Mouse (Mus musculus) forebrain, embryonic 12.5 days (tissue): ENCODE results near the gene Mipep. TPM values are rescaled to one million over a fixed set of nuclear protein-coding genes. Genes with fewer than 3 reads are reported as not detected.

Source experiments
- ATAC-seq: fragments of 200-750 bp; cut with Nextera tagmentation; 2 replicates; pipeline ENCODE4 v1.8.0; 2017; ENCODE audit warnings: moderate TSS enrichment; ENCODE audit not compliant: low FRiP score
- H3K27ac ChIP-seq: fragments of 300-500 bp; sonication (generic); 2 replicates; pipeline ENCODE4 v1.5.1; 2016; ENCODE audit warnings: mild to moderate bottlenecking
- H3K27me3 ChIP-seq: fragments of 300-500 bp; sonication (generic); 2 replicates; pipeline ENCODE4 v1.6.1; 2016; ENCODE audit warnings: mild to moderate bottlenecking
- H3K36me3 ChIP-seq: fragments of 300-500 bp; sonication (generic); replicated peaks from 2 replicates; pipeline ENCODE4 v1.6.1; 2016; ENCODE audit warnings: mild to moderate bottlenecking
- H3K4me1 ChIP-seq: fragments of 300-500 bp; sonication (generic); 2 replicates; pipeline ENCODE4 v1.6.1; 2016
- H3K4me2 ChIP-seq: fragments of 300-500 bp; sonication (generic); 2 replicates; pipeline ENCODE4 v1.6.1; 2016; ENCODE audit warnings: mild to moderate bottlenecking, moderate library complexity
- H3K4me3 ChIP-seq: fragments of 300-500 bp; sonication (generic); replicated peaks from 2 replicates; pipeline ENCODE4 v1.5.1; 2016; ENCODE audit warnings: mild to moderate bottlenecking
- H3K9ac ChIP-seq: fragments of 300-500 bp; sonication (generic); 2 replicates; pipeline ENCODE4 v1.6.1; 2016; ENCODE audit warnings: mild to moderate bottlenecking
- H3K9me3 ChIP-seq: fragments of 300-500 bp; sonication (generic); 2 replicates; pipeline ENCODE4 v1.6.1; 2016
- WGBS: fragments of 180-500 bp; shearing (Covaris S2); methylation state at CpG from one replicate; pipeline ENCODE4 v1.1.7; 2016; 5-methylcytosine and 5-hydroxymethylcytosine counted together
- polyA plus RNA-seq: library from polyadenylated mRNA; unstranded; fragments of >200 nt; fragmentation: Nextera tagmentation; extraction: Ambion mirVana; gene quantifications from 2 replicates; pipeline ENCODE4 v1.2.1, GENCODE M21; 2016

Gene Mipep
- polyA plus RNA-seq, 1 experiment from 2014 or later = 23.3 TPM

DNA sequence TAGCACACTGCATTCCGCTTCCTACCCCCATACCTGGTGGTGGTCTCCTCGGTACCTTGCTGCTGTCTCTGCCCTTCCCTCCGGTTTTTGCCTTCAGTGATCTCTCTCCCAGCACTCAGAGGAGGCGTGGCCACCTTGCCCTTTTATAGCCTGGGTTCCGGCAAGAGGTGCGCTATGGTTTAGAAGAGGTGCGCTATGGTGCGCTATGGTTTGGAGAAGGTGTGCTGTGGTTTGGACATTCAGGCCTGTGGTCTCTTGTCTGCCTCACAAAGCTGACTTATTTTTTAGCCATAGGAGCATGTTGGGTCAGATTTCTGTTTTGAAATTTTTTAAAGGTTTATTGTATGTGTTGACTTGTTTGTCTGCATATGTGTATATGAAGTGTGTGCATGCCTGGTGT, 25.5 kb downstream of the Mipep start:
- Histone ChIP-seq H3K9me3 (no peaks in the 10 kb centered on the region), H3K9ac (no peak overlapping the region), H3K27ac (no peak overlapping the region), H3K4me3 (no peak overlapping the region), H3K36me3 (peaks cover 14% of the 10 kb centered on the region), H3K27me3 (no peaks in the 10 kb centered on the region), H3K4me2 (no peak overlapping the region), H3K4me1 (no peaks in the 10 kb centered on the region)
- WGBS = 90% methylated on average over 8 of the region's 8 CpGs
- ATAC-seq = no peak

DNA sequence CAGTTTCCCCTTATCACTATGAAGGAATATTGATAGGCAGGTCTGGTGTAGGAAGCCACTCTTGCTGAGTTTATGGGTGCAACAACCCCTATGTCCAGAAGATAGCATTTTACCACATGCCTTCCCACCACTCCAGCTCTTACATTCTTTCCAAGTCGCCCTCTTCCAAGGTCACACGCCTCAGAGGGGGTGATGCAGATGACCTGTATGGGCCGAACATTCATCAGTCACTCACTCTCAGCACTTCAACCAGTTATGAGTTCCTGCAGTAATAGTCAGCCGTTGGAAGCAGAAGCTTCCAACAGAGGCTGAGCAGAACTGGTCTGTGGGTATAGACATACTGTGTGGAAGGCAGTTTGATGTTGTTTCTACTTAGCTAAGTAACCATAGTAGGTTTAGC, 27.2 kb downstream of the Mipep start:
- no peak for ATAC-seq

DNA sequence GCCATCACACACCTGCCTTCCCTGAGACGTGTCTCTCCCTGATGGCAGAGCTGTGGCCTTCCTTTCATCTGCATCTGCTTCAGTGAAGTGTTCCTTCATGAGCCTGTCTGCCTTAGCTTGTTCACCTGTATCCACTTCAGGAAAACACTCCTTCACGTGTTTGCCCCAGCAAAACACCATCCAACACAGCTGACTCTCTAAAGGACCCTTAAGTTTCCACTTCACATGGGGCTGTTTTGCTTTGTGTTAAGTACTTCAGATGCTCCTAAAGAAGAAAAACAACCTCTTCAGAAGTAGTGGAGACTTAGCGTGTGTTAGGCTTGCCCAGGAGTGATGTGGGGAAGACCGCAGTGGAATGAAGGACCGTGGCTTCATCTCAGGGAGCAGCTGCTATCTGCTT, 30.7 kb downstream of the Mipep start:
- Histone ChIP-seq H3K4me3 (no peak overlapping the region), H3K4me2 (no peak overlapping the region), H3K27me3 (no peaks in the 10 kb centered on the region), H3K9ac (no peak overlapping the region), H3K4me1 (no peaks in the 10 kb centered on the region), H3K9me3 (no peaks in the 10 kb centered on the region), H3K27ac (no peak overlapping the region), H3K36me3 (peaks cover 17% of the 10 kb centered on the region)
- WGBS = 83% methylated on average over 5 of the region's 5 CpGs
- no peak for ATAC-seq

More for the DNA sequence above, 27.2 kb downstream of the Mipep start:
- Histone ChIP-seq H3K4me2 (no peak overlapping the region), H3K27me3 (no peaks in the 10 kb centered on the region), H3K4me3 (no peak overlapping the region), H3K9me3 (no peaks in the 10 kb centered on the region), H3K36me3 (peaks cover 22% of the 10 kb centered on the region), H3K9ac (no peak overlapping the region), H3K4me1 (no peaks in the 10 kb centered on the region), H3K27ac (no peak overlapping the region)
- WGBS = 86% methylated on average over 4 of the region's 4 CpGs

DNA sequence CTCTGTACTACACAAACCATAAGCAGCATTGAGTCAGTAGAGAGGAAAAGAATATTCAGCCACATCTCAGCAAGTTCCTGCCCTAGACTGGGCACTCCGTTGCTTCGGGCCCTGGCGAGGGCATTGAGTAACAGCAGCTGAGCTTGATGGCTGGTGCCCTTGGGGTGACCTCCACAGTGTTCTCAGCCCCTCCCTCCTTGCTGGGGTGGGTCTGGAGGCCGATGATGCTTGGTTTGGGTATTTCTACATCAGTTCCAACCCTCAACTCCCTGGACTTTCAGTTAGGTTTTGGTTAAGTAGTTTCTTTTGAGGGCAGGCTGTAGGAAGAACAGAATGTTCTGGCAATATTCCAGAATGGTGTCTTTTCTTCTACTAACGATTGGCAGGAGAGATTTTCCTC, 33.7 kb downstream of the Mipep start:
- no peaks in the 10 kb centered on the region for H3K27me3 ChIP-seq
- no peak overlapping the region for H3K27ac ChIP-seq
- no peak overlapping the region for H3K4me3 ChIP-seq
- no peak overlapping the region for H3K4me2 ChIP-seq
- H3K9ac ChIP-seq = no peak overlapping the region
- 86% methylated on average over 5 of the region's 5 CpGs for WGBS
- ATAC-seq = no peak
- peaks cover 8% of the 10 kb centered on the region for H3K36me3 ChIP-seq
- no peaks in the 10 kb centered on the region for H3K4me1 ChIP-seq
- no peaks in the 10 kb centered on the region for H3K9me3 ChIP-seq

DNA sequence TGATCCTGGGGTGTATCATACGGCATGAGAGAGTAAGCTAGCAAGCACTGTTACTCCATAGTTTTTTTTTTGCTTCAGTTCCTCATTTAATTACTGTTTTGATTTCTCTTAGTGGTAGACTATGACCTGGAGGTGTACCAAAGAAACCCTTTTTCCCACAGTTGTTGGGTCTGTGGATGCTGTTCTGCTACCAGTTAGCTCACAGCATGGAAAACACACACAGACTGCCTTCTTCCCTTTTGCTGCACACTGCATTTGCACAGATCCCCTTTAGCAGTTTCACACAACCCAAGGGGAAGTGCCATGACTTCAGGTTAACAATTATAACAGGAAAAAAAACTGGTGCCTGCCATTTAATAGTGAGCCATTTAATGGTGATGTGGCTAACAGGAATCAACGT, 45.7 kb downstream of the Mipep start:
- peaks cover 20% of the 10 kb centered on the region for H3K36me3 ChIP-seq
- no peak overlapping the region for H3K4me2 ChIP-seq
- H3K4me3 ChIP-seq = no peak overlapping the region
- no peaks in the 10 kb centered on the region for H3K27me3 ChIP-seq
- no peak overlapping the region for H3K27ac ChIP-seq
- H3K9ac ChIP-seq = no peak overlapping the region
- peaks cover 6% of the 10 kb centered on the region for H3K9me3 ChIP-seq
- ATAC-seq = no peak
- 92% methylated on average over 2 of the region's 2 CpGs for WGBS
- H3K4me1 ChIP-seq = no peaks in the 10 kb centered on the region

DNA sequence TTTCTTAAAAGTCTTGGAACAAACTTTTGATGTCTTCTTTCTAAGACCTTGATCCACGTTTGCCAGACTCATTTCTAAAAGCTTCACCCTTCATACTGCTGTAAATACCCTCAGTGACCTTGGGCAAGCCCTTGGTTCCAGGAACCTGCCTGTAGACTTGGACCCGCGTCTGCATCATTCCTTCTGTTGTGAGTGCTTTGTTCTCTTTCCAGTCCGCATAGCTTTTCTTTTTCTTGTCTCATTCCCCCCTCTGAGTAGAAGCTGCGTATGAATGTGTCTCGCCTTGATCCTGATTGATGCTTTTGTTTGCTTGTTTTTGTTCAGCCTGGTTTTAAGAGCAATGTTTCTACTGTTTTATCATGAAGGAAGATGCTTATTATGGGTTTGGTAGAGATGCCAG, 52.3 kb downstream of the Mipep start:
- Histone ChIP-seq H3K9ac (no peak overlapping the region), H3K4me1 (peaks cover 3% of the 10 kb centered on the region; the same call in 1 of the 2 replicates), H3K27me3 (no peaks in the 10 kb centered on the region), H3K4me2 (no peak overlapping the region), H3K27ac (no peak overlapping the region), H3K36me3 (peaks cover 9% of the 10 kb centered on the region), H3K4me3 (no peak overlapping the region), H3K9me3 (peaks cover 5% of the 10 kb centered on the region)
- ATAC-seq = no peak
- 27% methylated on average over 6 of the region's 6 CpGs for WGBS

DNA sequence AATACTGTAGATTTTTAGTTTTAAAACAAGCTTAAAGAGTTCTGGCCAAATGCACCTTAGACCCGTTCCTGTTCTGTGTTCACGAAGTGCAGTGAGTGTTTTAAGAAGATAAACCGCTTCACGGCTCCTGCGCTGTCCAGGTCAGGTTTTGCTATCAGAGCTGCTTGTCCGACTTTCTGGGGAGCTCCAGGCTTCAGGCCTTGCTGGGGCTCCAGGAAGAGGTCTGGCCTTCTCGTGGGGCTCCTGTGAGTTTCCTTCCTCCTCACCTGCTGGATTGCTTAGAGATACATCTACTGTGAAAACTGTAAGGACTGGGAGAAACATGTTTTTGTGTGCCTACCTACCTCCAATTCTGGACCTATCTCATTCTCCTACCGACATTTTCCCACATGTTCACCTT, 55.3 kb downstream of the Mipep start:
- WGBS = 89% methylated on average over 8 of the region's 8 CpGs
- Histone ChIP-seq H3K4me3 (no peak overlapping the region), H3K4me1 (peaks cover 9% of the 10 kb centered on the region), H3K9ac (no peak overlapping the region), H3K27me3 (no peaks in the 10 kb centered on the region), H3K9me3 (no peaks in the 10 kb centered on the region), H3K36me3 (0 out of 2 replicates have a peak, but pooled peaks cover 3% of the 10 kb centered on the region), H3K4me2 (no peak overlapping the region), H3K27ac (no peak overlapping the region)
- ATAC-seq = no peak

DNA sequence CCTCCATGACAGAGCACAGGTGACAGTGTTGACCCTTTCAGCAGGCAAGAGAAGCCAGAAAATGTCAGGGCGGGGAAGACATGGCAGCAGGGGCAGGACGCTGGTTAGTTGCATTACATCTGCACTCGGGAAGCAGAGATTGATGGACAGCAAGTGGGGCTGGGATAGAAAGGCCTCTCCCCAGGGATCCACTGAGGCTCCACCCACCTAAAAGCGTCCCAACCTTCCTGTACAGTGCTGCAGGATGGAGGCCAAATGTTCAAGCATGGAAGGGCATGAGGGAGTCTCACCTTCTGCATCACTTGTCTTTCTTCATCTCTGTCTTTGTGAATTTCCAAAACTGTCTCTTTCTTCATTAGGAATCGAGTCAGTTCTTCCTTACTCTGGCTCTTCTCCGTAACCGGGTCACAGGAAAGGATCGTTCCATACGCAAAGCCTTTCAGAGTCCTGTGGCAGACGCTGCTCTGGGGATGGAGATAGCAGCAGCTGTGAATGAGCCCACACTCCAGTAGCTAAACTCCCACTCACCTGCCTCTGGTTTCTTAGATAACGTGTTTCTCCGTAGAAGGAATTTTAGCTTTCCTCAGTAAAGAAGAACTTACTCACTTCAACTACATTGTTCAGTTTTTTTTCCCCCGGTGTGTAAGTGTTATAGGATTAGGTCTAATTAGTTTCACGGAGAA, 57.7 kb downstream of the Mipep start:
- WGBS = 64% methylated on average over 14 of the region's 14 CpGs
- Histone ChIP-seq H3K4me3 (no peak overlapping the region), H3K27me3 (no peaks in the 10 kb centered on the region), H3K4me2 (no peak overlapping the region), H3K36me3 (peaks cover 3% of the 10 kb centered on the region; the same call in 1 of the 2 replicates), H3K27ac (no peak overlapping the region), H3K9ac (no peak overlapping the region), H3K4me1 (peaks cover 18% of the 10 kb centered on the region), H3K9me3 (no peaks in the 10 kb centered on the region)
- ATAC-seq = no peak

DNA sequence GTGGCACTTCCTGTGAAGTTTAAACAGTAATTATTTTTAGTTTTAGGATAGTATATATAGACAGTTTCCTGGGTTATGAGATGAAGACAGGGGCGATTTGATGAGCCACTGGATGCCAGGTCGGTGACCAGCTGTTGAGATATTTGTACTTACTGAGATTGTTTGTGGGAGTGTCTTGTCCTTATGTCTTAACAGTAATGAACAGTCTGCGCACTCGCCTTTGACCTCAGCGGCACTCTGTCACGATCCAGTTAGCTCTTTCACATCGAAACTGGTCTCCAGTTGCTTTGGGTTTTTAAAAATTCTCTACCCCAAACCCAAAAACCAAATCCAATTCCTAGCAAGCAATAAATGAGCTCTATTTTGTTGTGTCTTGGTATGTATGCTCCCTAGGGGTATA, 59.2 kb downstream of the Mipep start:
- Histone ChIP-seq H3K36me3 (peaks cover 4% of the 10 kb centered on the region; the same call in 1 of the 2 replicates), H3K27me3 (no peaks in the 10 kb centered on the region), H3K27ac (no peak overlapping the region), H3K4me1 (peaks cover 18% of the 10 kb centered on the region), H3K9ac (no peak overlapping the region), H3K9me3 (no peaks in the 10 kb centered on the region), H3K4me3 (no peak overlapping the region), H3K4me2 (no peak overlapping the region)
- no peak for ATAC-seq
- WGBS = 89% methylated on average over 7 of the region's 7 CpGs

DNA sequence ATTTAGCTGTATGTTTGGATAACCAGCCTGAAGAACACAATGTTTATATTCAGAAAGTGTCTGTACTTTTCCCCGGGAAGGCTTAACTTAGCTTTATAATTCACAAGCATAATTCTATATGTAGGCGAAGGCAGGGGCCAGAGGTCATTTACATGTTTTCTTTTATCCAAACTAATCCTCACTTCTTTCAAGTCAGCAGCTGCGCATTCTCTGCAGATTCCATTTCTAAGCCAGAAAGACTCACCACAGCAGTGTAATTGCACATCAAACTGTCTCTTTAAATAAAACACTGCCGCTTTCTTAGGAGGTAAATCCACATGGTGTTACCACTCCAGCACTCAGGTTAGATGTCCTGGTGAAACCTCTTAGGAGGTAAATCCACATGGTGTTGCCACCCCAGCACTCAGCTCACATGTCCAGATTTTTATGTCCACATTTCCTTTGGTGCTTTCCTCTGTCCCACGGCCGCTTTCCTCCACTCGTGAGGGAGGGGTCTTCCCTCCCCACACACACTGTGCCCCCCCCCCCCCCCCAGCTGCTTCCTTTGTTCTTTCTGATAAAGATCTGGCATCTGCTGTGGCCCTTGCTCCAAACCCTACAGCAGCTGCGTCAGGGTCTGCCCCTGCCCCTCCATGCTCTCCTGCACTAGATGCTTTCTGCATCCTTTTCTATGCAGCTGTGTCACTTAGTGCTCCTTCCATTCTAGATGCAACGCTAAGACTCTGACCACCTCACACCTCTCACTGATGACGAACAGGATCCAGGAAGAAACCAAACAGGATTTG, 61.1 kb downstream of the Mipep start:
- no peaks in the 10 kb centered on the region for H3K27me3 ChIP-seq
- peaks cover 18% of the 10 kb centered on the region for H3K4me1 ChIP-seq
- no peak overlapping the region for H3K9ac ChIP-seq
- H3K4me2 ChIP-seq = no peak overlapping the region
- no peak for ATAC-seq
- 56% methylated on average over 10 of the region's 10 CpGs for WGBS
- no peaks in the 10 kb centered on the region for H3K9me3 ChIP-seq
- H3K4me3 ChIP-seq = no peak overlapping the region
- peaks cover 8% of the 10 kb centered on the region; the same call in 1 of the 2 replicates for H3K36me3 ChIP-seq
- H3K27ac ChIP-seq = no peak overlapping the region

DNA sequence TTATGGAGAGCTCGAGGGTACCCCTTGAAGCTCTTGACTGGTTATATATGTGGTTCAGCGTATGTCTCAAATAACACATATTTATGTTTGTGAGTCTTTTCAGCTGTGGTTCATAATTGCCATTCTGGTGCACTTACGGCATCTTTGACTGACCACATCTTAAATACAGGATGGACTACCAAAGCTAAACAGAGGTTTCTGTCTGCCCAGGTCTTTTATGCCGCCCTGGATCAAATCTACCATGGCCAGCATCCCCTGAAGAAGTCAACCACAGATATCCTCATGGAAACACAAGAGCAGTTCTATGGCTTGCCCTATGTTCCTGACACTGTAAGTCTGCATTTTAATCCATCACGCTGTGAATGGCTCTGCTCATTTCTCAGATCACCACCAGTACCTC, 61.8 kb downstream of the Mipep start:
- no peaks in the 10 kb centered on the region for H3K9me3 ChIP-seq

DNA sequence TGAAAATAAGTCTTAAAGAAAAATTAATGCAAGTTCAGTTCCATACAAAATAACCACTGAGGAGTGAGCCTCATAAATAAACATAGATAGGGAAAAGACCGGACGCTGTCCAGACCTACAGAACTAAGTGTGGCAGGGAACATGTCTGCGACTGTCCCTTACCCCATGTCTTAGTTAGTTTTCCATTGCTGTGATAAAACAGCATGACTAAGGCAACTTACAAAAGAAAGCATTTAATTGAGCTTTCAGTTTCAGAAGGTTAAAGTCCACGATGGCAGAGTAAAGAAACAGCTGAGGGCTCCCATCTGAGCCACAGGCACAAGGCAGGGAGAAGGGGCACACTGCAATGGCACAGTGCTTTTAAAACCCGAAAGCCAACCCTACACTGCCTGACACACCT, 63.8 kb downstream of the Mipep start:
- Histone ChIP-seq H3K4me2 (no peak overlapping the region), H3K9ac (no peak overlapping the region), H3K27ac (no peak overlapping the region), H3K9me3 (no peaks in the 10 kb centered on the region), H3K4me1 (peaks cover 15% of the 10 kb centered on the region), H3K36me3 (peaks cover 21% of the 10 kb centered on the region), H3K27me3 (no peaks in the 10 kb centered on the region), H3K4me3 (no peak overlapping the region)
- no peak for ATAC-seq
- 91% methylated on average over 5 of the region's 5 CpGs for WGBS

More for the DNA sequence above, 61.8 kb downstream of the Mipep start:
- ATAC-seq = no peak
- Histone ChIP-seq H3K9ac (no peak overlapping the region), H3K27ac (no peak overlapping the region), H3K4me1 (peaks cover 18% of the 10 kb centered on the region), H3K27me3 (no peaks in the 10 kb centered on the region), H3K4me2 (no peak overlapping the region), H3K4me3 (no peak overlapping the region), H3K36me3 (peaks cover 11% of the 10 kb centered on the region; the same call in 1 of the 2 replicates)
- WGBS = 92% methylated on average over 5 of the region's 5 CpGs

DNA sequence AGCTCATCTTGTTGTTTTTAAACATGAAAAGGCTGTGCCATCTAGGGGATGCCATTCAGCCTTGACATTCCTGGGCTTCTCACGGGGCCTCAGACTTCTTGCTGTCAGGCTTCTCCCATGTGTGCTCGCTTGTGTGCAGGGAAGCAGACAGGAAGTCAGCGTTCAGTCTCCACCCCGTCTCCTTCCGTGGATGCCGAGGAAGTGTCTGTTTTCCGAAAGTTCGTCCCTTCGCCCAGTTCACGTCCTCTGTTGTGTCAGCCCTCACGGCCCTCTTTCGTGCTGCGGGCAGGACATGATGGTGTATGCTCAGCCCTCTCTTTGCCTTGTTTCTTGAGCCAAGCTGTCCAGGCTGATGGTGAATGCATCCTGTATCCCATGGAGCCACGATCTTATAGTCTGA, 65.7 kb downstream of the Mipep start:
- WGBS = 91% methylated on average over 14 of the region's 14 CpGs
- ATAC-seq = no peak
- Histone ChIP-seq H3K27me3 (no peaks in the 10 kb centered on the region), H3K9me3 (no peaks in the 10 kb centered on the region), H3K4me2 (no peak overlapping the region), H3K4me1 (peaks cover 8% of the 10 kb centered on the region), H3K4me3 (no peak overlapping the region), H3K9ac (no peak overlapping the region), H3K36me3 (peaks cover 33% of the 10 kb centered on the region), H3K27ac (no peak overlapping the region)
